Mouse (Mus musculus) fat pad, adult 2 months (tissue): ENCODE data around the gene Arhgap21.
"Not testable (repeated sequence)": the region's sequence is repeated elsewhere in the genome, so short reads cannot be mapped to it uniquely, and the experiment has no call there.

ENCODE experiments used
- DNase-seq: peaks from one replicate; pipeline ENCODE4 v3.0.0-alpha.2; 2011; ENCODE audit warnings: low read depth, low spot score; ENCODE audit errors: extremely low read depth

Gene Arhgap21

DNA sequence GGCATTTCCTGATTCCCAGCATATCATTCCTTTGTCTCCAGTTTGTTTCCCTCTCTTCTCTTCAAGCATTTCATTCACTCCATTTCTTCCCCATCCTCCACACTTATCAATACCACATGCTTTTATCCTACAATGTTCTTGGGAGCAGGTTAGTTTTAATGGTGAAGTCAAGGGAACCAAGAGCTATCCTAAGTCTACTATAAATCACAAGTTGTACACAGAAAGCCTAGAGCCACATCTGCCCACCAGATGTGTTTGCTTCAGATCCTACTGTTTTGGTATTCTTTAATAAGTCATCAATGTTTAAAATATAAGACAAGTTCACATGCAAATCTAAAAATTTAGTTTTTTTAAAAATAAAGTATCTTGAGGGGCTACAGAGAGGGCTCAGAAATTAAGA is 27.6 kb downstream of the Arhgap21 start:
- no peak for DNase-seq

DNA sequence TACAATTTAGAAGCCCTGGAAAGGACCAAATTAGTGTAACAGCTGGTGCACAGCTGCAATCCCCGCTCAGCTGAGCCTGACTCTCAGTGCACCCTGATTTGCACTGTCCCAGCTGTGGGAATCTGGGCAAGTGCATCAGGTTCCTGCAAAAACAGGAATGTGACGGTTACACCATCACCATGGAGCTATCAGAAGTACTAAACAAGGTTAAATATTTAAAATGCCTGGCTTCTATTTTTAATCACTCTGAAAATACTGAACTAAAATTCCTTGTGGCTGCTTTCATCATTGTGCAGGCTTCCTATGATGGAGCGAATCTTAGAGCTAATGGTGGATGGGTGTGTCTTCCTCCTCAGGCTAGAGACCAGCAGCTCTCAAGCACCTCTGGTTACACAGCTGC is 29.3 kb downstream of the Arhgap21 start:
- no peak for DNase-seq

DNA sequence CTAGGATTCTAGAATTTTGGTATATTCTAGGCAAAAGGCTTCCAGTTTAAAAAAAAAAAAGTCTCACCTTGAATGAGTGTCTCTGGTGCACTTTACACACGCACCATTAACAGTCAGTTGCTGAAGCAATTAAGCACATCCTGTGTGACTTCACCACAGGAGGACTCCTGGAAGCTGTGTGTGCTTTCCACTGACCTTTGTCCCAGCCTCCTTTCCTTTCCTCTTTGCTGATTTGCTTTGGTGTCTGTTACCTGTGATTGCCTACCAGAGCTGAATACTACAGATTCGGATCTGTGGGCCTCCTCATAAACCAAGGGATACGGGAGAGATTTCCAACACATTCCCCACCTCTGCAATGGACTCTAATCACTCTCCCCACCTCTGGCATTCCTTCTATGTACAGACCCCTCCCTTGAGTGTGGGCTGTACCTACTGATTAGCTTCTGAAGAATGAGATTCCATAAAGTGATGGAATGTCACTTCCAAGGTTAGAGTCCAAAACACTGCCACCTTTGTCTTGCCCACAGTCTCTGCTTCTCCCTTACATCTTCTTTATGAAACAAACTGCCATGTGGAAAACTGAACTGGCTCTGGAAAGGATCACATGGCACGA is 32.0 kb downstream of the Arhgap21 start:
- DNase-seq, result no peak

DNA sequence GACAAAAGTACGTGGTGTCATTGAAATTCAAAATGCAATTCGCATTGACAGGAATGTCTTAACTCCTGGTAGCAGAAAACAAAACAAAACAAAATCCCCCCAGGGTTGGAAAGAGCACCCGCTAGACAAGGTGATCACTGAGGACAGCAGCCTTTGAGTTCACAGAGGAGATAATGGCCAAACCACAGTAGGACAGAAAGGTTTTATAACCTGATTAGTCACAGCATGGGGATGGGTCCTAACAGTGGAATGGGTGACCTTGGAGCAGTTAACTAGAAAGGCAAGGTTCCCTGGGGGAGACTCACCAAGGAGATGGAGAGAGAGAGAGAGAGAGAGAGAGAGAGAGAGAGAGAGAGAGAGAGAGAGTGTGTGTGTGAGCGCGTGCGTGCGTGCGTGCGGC is 34.3 kb downstream of the Arhgap21 start:
- DNase-seq, result no peak

DNA sequence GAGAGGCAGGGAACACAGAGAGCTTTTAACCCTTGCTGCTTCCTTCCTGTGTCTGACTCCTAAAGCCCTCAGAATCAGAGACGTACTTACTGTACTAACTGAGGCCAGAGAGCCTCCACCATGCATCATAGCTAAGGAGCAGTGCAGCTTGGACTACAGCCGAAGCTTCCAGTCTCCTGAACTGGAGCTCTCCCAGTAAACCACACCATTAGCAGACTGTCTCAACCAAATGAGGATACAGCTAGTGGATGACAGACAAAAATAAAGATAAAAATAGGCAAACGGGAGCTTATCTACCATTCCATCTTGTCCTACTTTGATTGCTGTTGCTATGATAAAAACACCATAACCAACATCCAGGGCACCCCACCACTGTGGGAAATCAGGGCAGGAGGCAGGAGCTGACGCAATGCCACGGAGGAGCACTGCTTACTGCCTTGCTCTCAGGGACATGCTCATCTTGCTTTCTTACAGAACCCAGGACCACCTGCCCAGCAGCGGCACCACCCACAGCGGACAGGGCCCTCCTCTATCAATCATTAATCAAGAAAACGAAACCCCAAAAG is 35.9 kb downstream of the Arhgap21 start:
- DNase-seq, result no peak

DNA sequence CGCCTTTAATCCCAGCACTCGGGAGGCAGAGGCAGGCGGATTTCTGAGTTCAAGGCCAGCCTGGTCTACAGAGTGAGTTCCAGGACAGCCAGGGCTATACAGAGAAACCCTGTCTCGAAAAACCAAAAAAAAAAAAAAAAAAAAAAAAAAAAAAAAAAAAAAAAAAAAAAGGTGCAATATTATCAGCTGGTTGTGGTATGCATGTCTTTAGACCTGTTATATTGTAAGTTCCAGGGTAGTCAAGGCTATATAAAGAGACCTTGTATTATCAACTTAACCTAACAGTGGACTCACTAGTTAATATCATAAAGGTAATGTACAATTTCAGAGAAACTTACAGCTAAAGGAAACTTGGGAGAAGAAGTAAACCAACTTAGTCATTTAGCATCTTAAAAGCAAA is 36.9 kb downstream of the Arhgap21 start:
- DNase-seq, result not testable (repeated sequence)

DNA sequence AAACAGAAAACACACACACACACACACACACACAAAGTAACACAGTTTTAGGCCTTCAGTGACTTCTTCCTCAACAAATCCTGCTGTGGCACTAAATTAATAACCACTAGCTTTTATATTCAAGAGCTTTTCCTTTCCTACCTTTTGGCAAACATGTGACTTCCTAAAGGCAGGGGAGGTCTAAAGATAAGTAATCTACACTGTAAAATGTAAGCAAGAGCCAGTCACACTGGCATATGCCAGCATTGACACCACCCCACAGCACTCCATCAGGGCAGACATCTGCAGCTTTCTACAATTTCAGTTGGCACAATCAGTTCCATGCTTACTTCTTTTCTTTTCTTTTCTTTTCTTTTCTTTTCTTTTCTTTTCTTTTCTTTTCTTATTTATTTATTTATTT is 40.2 kb downstream of the Arhgap21 start:
- DNase-seq, result no peak

DNA sequence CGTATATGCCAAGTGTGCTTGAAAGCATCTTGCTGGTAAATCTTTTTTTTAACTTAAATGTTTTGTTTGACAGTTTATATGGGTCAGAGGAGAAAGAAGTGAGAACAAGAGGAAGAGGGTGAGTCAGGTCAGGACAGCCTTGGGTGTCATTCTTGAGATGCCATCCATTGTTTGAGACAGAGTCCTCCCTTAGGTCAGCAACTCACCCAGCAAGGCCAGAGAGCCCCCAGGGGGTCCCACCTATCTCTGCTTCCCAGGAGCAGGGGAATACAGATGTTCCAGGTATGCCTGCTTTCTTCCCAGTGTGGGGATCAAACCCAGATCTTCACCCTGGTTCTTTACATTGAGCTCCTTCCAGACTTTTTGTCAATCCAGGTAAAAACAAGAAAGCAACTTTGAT is 43.7 kb downstream of the Arhgap21 start:
- no peak for DNase-seq

DNA sequence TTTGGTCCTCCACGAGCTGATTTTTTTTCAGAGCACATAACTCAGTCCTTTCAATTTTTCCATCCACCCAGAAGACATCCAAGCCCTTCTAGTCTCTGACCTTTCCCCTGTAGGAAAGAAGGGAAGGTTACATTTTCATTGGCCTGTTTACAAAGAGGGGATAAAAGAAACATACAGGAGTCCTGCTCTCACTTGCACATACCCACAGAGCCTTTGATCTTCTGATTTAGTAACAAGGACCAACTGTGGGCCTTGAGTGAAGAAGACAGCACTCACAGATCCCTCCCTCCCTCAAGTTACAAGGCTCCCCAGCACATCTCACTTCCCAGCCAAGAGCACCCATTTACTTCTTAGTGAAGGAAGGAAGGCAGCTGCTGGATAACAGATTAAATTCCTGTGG is 46.3 kb downstream of the Arhgap21 start:
- no peak for DNase-seq

DNA sequence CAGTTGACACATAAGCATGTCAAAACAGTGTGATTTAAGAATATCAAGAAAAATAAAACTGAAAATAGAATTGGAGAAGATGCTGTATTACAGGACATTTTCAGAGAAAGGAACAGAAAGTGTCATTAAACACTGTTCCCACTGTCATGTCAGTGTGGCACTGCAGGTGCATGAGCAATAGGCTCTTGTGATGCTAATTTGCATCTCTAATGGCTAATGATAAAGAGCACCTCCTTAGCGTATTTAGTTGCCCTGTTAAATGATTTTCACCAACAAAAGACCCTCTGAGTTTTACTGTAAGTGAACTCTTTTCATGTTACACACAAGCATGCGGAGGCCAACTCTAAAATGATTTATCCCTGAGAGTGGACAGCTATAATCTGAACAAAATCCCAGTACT is 47.1 kb downstream of the Arhgap21 start:
- DNase-seq, result no peak

DNA sequence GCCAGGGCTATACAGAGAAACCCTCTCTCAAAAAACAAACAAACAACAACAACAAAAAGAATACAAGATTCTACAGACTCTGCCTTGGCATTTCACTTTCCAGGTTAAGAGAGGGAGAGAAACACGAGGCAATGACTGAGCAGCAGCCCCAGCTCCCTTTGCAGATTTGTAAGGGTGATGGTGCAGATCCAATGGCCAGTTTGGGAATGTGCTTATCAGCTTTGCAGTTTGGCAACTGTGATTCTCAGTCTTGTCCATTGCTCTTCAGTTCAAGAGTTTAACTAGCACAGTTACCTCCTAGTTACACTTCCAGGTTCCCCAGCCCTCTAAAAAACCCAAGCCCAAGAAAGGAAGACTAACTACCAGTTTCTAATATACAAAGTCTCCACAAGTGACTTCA is 47.7 kb downstream of the Arhgap21 start:
- DNase-seq, result no peak

DNA sequence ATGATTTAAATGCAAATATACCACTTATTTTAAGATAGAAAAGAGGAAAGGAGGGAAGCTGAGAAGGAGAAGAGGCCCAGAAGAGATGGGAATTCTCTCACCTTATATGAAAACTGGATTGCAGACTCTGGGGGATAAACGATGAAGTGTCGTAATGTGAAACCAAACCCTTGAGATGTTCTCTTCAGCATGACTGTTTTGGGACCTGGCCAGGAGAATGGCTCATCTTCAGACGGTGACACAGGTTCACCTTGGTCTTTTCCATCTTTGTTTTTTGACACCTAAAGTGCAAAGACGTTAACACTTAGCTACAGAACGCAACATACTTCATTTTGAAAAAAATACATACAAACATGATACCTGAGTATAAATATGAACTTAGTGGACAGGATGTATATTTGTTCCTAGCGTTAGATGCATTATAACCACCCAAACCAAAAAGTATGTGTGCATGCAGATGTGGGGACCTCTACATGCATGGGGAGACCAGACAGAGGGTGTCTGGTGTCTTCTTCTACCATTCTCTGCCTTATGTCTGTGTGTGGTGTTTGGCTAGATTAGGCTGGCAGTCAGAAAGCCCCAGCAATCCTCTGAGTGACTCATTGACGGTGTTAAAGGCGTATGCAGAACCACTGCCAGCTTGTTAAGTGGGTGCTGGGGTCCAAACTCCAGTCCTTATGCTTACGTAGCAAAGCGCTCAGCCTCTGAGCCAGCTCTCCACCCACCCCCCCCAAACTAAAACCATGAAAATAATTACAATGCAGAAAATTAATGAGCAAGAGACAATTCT is 54.0 kb downstream of the Arhgap21 start:
- DNase-seq, result no peak

DNA sequence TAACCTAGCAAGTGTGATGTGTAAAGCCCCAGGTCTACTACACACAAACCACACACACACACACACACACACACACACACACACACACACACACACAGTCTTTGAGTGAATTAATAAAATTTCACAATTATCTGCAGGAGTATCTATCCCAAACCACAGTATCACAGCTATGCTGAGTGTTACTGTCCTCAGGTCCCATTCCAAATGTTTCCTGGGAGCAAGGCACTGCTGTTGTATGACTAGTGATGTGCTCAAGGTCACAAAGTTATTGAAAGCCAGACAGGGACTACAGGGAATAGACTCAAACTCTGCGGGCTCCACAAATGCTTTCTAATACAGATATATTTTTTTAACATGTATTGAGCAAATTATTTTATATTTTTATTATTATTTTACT is 55.7 kb downstream of the Arhgap21 start:
- DNase-seq, result no peak

DNA sequence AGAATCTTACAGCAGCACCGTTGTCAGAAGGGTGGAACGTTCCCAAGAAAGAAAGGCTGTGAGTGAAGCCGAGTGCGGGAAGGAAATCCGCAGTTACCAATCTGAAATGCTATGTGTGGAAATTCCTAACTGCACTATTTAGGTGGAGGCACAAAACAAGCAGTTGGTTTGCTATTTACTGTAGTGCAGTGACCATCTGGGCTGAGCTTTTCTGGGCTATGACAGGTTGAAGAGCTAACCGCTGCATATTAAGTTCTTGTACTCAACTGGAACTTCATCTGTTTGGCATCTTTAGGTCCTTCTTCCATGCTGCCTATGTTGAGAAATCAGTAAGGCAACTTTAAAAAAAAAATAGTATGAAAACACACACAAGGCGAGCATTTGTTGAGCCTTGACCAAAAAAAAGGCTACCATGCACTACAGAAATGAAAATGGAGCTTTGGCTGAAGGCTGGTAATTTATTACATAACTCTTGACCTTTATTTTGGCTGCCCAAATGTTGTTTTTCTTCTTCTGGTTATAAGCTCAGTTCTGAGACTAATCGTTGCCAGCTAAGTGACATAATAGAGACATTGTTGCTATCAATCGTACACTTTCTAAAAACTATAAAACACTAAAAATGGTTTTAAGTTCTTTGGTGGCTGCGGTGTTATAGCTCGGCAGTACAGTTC is 56.2 kb downstream of the Arhgap21 start:
- no peak for DNase-seq

DNA sequence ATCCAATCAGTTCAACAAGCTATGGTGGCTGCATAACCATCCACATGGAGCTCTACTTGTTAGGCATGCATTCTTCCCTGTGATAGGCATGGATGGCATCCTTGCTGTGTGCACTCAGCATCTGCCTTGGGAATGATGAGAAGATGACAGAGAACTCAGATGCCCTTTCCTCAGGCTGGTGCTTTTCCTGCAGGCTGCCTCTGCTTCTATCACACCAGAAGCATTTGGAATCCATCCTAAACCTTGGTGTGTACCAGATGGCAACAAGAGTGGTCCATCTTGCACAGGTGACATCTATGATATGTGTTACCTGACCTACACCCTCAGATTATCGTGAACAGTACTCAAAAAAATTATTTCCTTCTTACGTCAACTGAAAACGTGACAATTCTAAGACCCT is 58.2 kb downstream of the Arhgap21 start:
- DNase-seq, result no peak

DNA sequence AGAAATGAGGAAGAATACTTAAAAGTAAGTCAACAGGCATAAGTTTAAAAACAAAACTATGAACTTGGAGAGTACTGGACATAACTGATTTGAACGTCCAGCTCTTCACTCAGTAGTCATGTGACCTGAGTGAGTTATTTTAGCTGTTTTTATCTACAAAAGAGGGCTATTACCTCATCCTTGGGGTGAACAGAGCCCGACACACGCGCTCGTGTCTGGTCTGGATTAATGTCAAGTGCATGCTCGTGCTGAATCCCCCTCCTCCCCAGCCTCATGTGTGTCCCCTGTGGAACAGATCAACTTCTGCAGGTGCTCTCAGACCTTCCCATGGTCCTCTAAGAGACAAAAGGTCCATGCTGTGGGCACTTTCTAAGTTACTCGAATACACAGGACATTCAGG is 59.3 kb downstream of the Arhgap21 start:
- DNase-seq, result no peak

DNA sequence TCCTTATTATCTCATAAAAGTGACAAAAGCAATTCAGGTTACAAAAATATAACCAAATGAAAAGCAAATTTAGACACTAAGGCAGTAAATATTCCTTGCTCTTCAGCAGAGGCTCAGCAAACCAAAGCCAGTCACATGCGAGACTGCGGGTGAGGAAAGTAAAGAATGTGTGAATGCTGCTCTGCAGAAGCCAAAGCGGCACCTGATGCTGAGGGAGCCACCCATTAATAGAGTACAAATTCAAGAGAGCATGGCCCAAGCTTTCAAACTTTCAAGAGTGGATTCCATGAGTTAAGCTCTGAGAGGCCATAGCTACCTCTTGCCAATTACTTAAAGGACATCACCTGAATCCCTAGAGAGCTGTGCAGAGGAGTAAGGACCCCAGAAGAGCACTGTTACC is 61.4 kb downstream of the Arhgap21 start:
- no peak for DNase-seq

DNA sequence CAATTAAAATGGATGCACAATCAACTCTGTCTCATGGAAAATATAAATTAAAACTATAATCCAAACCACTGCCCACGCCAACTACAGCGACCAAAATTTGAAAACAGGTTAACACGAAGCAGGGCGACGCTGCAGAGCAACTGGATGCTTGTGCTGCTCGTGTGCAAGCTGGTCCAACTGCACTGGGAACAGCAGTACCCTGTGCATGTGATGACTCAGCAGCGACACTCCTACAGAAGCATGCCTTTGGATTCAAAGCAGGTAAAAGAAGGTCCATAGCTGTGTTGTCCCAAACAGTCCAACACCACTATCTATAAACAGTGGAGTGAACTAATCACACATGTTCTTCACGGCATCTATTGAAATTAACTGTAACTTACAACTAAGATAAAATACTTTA is 63.3 kb downstream of the Arhgap21 start:
- DNase-seq, result no peak

DNA sequence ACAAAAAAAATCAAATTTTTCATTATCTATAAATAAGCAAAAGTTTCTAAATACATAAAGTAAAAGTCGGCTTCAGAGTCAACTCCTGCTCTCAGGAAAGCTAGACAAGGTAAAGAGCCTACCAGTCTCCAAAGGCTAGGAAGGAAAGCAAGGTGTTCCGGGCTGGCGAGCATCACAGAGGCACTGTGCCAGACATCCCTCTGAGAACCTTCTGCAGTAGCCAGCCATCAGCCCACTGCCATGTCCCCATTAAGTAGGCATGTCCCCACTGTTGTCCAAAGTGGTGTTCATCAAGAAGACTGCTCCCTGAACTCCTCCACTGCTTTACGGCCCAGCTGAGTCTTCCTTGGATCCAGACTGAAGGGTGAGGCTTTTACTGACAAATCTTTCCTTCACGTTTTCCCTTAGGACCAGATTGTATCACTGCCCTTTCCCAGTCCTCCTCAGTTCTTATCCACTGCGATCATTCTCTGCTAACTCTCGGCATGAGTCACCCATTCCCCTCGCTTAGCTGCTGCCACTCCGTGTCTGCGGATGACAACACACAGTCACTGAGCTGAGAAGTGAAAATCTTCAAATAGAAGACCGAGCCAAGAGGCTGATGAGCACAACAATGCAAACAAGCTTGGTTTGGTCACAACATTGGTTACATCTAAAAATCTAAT is 65.6 kb downstream of the Arhgap21 start:
- DNase-seq, result no peak

DNA sequence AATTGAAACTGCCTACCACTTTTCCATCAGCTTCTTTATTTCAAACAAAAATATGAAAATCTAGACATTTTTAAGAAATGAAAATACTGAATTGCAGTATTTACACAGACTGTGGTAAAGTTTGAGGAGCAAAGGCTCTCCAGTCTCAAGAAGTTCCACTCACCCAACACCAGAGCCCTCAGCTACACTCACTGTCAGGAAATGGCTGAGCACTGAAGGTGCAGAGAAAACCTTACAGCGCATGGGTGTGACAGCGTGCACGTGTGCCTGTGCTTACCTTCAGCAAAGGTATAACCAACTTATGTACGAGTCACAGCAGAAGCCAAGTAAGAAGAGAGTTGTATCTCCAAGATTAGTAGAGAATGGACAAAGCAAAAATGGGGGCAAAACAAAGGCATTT is 66.8 kb downstream of the Arhgap21 start:
- DNase-seq, result no peak

DNA sequence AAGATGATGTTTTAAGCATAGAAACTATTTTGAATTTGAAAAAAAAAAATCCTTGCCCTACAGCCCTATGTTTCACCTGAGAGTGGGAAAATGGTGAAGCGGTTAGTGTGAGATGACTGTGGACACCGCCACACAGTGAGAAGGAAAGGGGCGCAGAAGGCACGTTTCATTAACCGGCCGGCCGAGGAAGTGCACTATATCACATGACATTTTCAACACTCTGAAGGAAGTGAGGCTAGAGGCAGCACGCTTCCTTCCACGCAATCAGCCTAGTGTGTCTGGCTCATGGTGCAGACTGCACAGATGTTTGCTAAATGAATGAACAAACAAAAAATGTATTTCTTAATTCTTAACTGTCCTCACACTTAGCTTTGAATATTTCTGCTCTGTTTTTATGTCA is 69.4 kb downstream of the Arhgap21 start:
- DNase-seq, result no peak

DNA sequence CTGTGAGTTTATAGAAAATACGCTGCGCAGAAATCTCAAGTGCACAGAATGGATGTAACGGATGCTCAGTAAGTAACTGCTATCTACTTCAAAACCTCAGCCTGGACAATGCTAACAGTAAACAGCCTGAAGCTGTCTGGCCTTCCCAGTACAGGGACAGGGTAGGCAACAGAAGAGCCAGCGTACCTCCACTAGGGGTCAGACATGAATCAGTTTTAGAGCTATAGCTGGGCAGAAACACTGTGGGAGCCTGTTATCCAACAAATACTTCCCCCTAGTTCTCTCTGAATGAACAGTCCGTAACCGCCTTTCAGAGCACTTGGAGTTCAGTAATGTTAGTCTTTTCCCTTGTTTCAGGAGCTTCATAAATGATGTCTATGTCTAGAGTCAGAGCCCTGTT is 70.0 kb downstream of the Arhgap21 start:
- no peak for DNase-seq
